Mouse (Mus musculus) liver, adult 2 months (tissue): ENCODE measurements at regions not wholly inside any gene's neighbourhood (a gene's known extent, or its start where the extent isn't known, plus 50 kb on each side); places are given as distances from the start of the nearest gene placed in this dataset.

ENCODE experiments used
- DNase-seq: peaks from one replicate; pipeline ENCODE4 v3.0.0-alpha.2; 2011; ENCODE audit warnings: low read depth, low spot score; ENCODE audit errors: extremely low read depth
- H3K27ac ChIP-seq: fragments of 200-500 bp; replicated peaks from 2 replicates; pipeline ENCODE4 v1.5.1; 2012; ENCODE audit warnings: low read depth, mild to moderate bottlenecking, control low read depth, inconsistent platforms, low read length; ENCODE audit not compliant: insufficient read depth
- H3K27me3 ChIP-seq: fragments of 200-500 bp; 2 replicates; pipeline ENCODE4 v1.6.1; 2012; ENCODE audit warnings: mild to moderate bottlenecking, moderate library complexity, low read length, inconsistent platforms; ENCODE audit not compliant: control insufficient read depth, insufficient read depth
- H3K36me3 ChIP-seq: fragments of 200-500 bp; 2 replicates; pipeline ENCODE4 v1.6.1; 2012; ENCODE audit warnings: low read length, inconsistent platforms; ENCODE audit not compliant: control insufficient read depth, insufficient read depth
- H3K4me1 ChIP-seq: fragments of 200-500 bp; 2 replicates; pipeline ENCODE4 v1.6.1; 2011; ENCODE audit warnings: low read length; ENCODE audit not compliant: control insufficient read depth, insufficient read depth
- H3K4me3 ChIP-seq: fragments of 200-500 bp; 2 replicates; pipeline ENCODE4 v1.5.1; 2011; ENCODE audit warnings: low read depth, mild to moderate bottlenecking, control low read depth, low read length, moderate library complexity; ENCODE audit not compliant: insufficient read depth
- H3K79me2 ChIP-seq: fragments of 200-500 bp; 2 replicates; pipeline ENCODE4 v1.6.1; 2012; ENCODE audit warnings: inconsistent platforms, mild to moderate bottlenecking, low read length, moderate library complexity; ENCODE audit not compliant: control insufficient read depth, insufficient read depth
- H3K9ac ChIP-seq: fragments of 200-500 bp; 2 replicates; pipeline ENCODE4 v1.6.1; 2012; ENCODE audit warnings: low read depth, mild to moderate bottlenecking, control low read depth, inconsistent platforms, low read length
- CTCF ChIP-seq: fragments of 200-500 bp; IDR thresholded peaks from 2 replicates; pipeline ENCODE4 v1.5.1; 2011; ENCODE audit warnings: low read depth, low read length, control low read depth
- POLR2A ChIP-seq: fragments of 200-500 bp; IDR thresholded peaks from 2 replicates; pipeline ENCODE4 v1.6.1; 2011; ENCODE audit warnings: low read length, control low read depth; ENCODE audit not compliant: insufficient read depth; ENCODE audit errors: extremely low read depth
- WGBS: fragments of 180-500 bp; shearing (Covaris S2); methylation state at CpG from one replicate; pipeline ENCODE4 v1.1.7; 2018; 5-methylcytosine and 5-hydroxymethylcytosine counted together

DNA sequence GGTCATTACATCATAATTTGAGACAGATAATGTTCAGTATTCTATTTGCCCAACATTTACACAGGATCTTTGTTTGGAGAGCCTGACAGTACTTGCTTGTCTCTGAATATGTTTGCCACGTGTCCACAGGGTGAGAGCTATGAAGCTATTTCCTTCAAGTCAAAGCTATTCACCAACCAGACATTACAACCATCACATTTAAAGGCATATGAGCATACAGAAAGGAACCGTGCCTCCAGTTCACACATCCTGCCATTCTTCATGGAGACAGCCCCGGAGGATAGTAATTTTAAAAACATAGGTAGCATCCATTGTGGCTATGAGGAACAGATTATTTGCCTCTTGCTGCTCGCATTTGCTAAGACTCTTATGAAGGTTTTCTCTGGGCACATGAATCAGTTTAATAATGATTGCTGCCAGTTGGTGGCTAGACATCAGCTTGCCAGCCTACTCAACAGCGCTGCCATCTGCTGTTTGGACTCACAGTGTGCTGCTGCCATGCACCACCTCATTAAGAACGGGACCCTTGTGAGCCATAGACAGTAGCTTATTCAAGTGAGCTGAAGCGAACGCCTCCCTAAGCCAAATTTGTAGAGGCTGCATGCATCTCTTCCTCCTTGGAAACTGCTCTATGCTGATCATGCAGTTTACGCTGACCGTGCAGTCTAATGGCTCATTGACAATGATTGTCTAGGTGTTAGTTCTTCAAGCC is 126.5 kb upstream of the Ccdc54 start:
- 71% methylated on average over 10 of the region's 10 CpGs for WGBS
- no peak overlapping the region for H3K9ac ChIP-seq
- no peaks in the 10 kb centered on the region for H3K4me1 ChIP-seq
- TF ChIP-seq CTCF: no peak
- TF ChIP-seq POLR2A: no peak
- H3K79me2 ChIP-seq: no peaks in the 10 kb centered on the region
- no peak overlapping the region for H3K27ac ChIP-seq
- no peaks in the 10 kb centered on the region for H3K36me3 ChIP-seq
- H3K4me3 ChIP-seq: no peak overlapping the region
- no peak for DNase-seq
- no peaks in the 10 kb centered on the region for H3K27me3 ChIP-seq

DNA sequence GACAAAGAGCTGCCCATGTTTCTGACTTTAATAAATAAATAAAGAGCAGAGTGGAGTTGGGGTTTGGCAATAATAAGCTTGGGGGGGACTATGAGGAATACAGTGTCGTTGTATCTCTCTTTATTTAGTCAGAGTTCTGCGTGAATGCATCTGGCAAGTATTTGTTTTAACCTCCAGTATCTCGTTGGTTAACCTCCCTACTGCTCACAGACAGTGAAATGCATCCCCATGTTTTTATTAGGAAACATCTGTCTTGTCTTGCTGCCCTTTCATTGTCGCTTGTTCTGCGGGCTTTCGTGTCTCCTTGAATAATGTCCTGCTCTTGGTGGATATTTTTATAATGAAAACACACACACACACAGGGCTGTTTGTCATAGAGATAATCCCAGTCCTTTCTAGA is 118.8 kb upstream of the Ccdc54 start:
- TF ChIP-seq CTCF (no peak), POLR2A (no peak)
- H3K79me2 ChIP-seq: no peaks in the 10 kb centered on the region
- WGBS: 73% methylated on average over 6 of the region's 6 CpGs
- H3K4me1 ChIP-seq: no peaks in the 10 kb centered on the region
- H3K4me3 ChIP-seq: no peak overlapping the region
- no peak for DNase-seq
- no peak overlapping the region for H3K27ac ChIP-seq
- no peaks in the 10 kb centered on the region for H3K27me3 ChIP-seq
- H3K36me3 ChIP-seq: no peaks in the 10 kb centered on the region
- H3K9ac ChIP-seq: no peak overlapping the region

DNA sequence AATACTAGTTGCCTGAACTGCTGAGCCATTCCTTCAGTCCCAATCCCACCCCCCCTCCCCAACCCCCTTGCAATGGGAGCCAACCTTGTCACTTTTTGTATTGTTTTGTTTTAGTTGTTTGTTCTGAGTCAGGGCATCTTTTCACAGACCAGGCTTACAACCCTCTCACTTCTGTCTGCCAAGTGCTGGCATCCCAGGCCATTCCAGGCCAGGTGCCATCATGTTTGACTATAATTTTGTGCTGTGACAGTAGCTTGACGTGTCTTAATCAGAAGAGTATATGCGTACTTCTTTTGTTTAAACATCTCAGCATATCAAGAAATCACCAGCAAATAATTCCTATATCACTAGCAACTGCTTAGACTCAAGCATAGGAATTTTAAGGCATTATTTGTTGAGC is 117.0 kb upstream of the Ccdc54 start:
- no peak overlapping the region for H3K27ac ChIP-seq
- no peak for TF ChIP-seq CTCF
- TF ChIP-seq POLR2A: no peak
- no peaks in the 10 kb centered on the region for H3K36me3 ChIP-seq
- no peak overlapping the region for H3K4me3 ChIP-seq
- no peak for DNase-seq
- no peaks in the 10 kb centered on the region for H3K79me2 ChIP-seq
- no peak overlapping the region for H3K9ac ChIP-seq
- H3K27me3 ChIP-seq: no peaks in the 10 kb centered on the region
- no peaks in the 10 kb centered on the region for H3K4me1 ChIP-seq
- 85% methylated on average over 2 of the region's 2 CpGs for WGBS

DNA sequence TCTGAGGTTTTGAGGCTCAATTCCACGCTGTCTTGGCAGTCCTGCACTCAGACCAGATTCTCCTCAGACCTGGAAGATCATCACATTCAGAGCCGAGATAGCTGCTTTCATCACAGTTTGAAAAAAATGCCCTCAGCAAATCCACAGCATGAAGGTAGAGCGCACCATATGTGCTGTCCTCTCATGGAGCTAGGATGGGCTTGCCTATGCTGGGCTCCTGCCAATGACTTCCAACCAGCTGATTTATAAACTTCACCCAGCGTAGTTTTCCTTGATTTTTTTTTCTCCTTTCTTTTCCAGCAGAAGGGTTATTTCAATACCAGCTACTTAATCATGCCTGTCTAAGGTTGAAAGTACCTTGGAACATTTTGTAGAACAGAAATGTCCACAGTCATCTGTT is 115.0 kb upstream of the Ccdc54 start:
- WGBS: 76% methylated on average over 4 of the region's 4 CpGs
- Histone ChIP-seq H3K36me3 (no peaks in the 10 kb centered on the region), H3K79me2 (no peaks in the 10 kb centered on the region), H3K9ac (no peak overlapping the region), H3K27me3 (no peaks in the 10 kb centered on the region), H3K4me3 (no peak overlapping the region), H3K4me1 (no peaks in the 10 kb centered on the region), H3K27ac (no peak overlapping the region)
- TF ChIP-seq POLR2A (no peak), CTCF (no peak)
- no peak for DNase-seq

DNA sequence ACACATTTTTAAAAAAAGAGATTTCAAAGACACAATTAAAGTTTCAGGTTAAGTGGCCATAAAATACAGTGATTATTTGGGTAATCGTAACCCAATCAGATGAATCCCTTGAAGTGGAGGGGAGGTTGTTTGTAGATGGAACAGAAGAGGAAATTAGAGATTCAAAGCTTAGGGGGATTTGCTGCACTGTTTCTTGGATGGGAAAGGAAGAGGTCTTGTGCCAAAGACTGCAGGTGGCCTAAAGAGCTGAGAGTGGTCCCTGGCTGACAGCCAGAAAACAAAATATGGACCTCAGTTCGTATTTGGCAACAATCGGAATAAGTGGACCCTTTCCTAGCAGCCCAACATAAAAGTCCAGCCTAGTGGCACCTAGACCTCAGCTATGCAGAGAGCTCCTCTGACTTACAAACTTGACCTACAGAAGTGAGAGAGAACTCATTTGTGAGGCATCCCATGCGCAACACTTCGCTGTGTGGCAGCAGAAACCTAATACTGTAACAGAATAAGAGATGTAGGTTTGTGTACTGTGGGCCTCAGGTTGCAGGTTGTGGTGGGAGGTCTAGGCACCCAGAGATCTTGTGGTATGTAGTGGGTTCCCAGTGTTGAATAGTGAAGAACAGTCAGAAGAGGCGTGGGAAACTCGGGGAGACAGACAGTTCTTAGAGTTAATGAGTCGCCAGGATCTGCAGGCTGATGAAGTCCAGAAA is 110.0 kb upstream of the Ccdc54 start:
- Histone ChIP-seq H3K79me2 (no peaks in the 10 kb centered on the region), H3K9ac (no peak overlapping the region), H3K4me3 (no peak overlapping the region), H3K27me3 (no peaks in the 10 kb centered on the region), H3K27ac (no peak overlapping the region), H3K36me3 (no peaks in the 10 kb centered on the region), H3K4me1 (no peaks in the 10 kb centered on the region)
- WGBS: 77% methylated on average over 8 of the region's 8 CpGs
- no peak for DNase-seq
- no peak for TF ChIP-seq CTCF
- no peak for TF ChIP-seq POLR2A

DNA sequence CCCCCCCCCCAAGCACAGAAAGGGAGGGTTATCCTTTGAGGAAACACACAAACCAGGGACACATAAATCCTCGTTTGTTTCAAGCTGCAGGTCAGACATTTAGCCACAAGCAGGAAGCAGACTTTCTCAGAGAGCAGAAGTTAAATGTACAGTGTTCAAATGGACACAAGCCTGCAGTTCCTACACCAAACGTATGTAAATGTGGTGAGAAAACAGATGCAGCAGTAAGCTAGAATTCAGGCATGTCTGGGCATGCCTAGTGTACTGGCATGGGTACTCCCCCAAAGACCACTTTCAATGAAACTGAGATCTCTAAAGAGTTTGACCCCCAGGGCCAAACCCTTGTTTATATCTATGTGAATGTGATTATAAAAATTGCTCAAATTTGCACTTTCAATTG is 109.2 kb upstream of the Ccdc54 start:
- Histone ChIP-seq H3K9ac (no peak overlapping the region), H3K4me1 (no peaks in the 10 kb centered on the region), H3K4me3 (no peak overlapping the region), H3K79me2 (no peaks in the 10 kb centered on the region), H3K27me3 (no peaks in the 10 kb centered on the region), H3K27ac (no peak overlapping the region), H3K36me3 (no peaks in the 10 kb centered on the region)
- DNase-seq: no peak
- no peak for TF ChIP-seq CTCF
- TF ChIP-seq POLR2A: no peak
- 60% methylated on average over 2 of the region's 2 CpGs for WGBS
